Mouse (Mus musculus) cerebellum, adult 11 months (tissue): ENCODE data around the gene Eif5b.
A peak's percentile ranks its signal among the peaks of the same experiment; 100 is the strongest.

Experiments used
- DNase-seq: peaks from one replicate; pipeline ENCODE4 v3.0.0; 2022

Eif5b gene

GRCm38 (mm10) chr1:38006741-38007140, 8.9 kb downstream of the Eif5b start:
- no peak for DNase-seq

- DNase-seq = no peak
Observed at GRCm38 (mm10) chr1:38011647-38012046, 13.8 kb downstream of the Eif5b start.

GRCm38 (mm10) chr1:38012104-38012503, 14.3 kb downstream of the Eif5b start:
- no peak for DNase-seq

- no peak for DNase-seq
Observed at GRCm38 (mm10) chr1:38012509-38012908, 14.7 kb downstream of the Eif5b start.

- no peak for DNase-seq
Observed at GRCm38 (mm10) chr1:38014551-38015203, 16.9 kb downstream of the Eif5b start.

GRCm38 (mm10) chr1:38027301-38027700, 29.5 kb downstream of the Eif5b start:
- no peak for DNase-seq

- DNase-seq = no peak
Observed at GRCm38 (mm10) chr1:38031391-38031790, 33.6 kb downstream of the Eif5b start.

GRCm38 (mm10) chr1:38035521-38035920, 37.7 kb downstream of the Eif5b start:
- DNase-seq = no peak

- no peak for DNase-seq
Observed at GRCm38 (mm10) chr1:38037375-38037774, 39.6 kb downstream of the Eif5b start.

- DNase-seq = no peak
Observed at GRCm38 (mm10) chr1:38038898-38039297, 41.1 kb downstream of the Eif5b start.

- no peak for DNase-seq
Observed at GRCm38 (mm10) chr1:38048121-38048520, 50.3 kb downstream of the Eif5b start.

GRCm38 (mm10) chr1:38049562-38049961, 51.8 kb downstream of the Eif5b start:
- DNase-seq = no peak

- no peak for DNase-seq
Observed at GRCm38 (mm10) chr1:38055176-38055575, 57.4 kb downstream of the Eif5b start.

GRCm38 (mm10) chr1:38058417-38058816, 60.6 kb downstream of the Eif5b start:
- DNase-seq = no peak

GRCm38 (mm10) chr1:38062156-38062555, 64.3 kb downstream of the Eif5b start:
- DNase-seq = peak; percentile 27

GRCm38 (mm10) chr1:38067276-38067675, 69.5 kb downstream of the Eif5b start:
- no peak for DNase-seq

- no peak for DNase-seq
Observed at GRCm38 (mm10) chr1:38071326-38071725, 73.5 kb downstream of the Eif5b start.

GRCm38 (mm10) chr1:38081316-38081715, 83.5 kb downstream of the Eif5b start:
- no peak for DNase-seq

GRCm38 (mm10) chr1:38103214-38103613, 105.4 kb downstream of the Eif5b start:
- DNase-seq = no peak

GRCm38 (mm10) chr1:38103813-38104212, 106.0 kb downstream of the Eif5b start:
- no peak for DNase-seq
